Mouse (Mus musculus): ENCODE data around the gene Tmem269. TPM values are rescaled to one million over a fixed set of nuclear protein-coding genes. Genes with fewer than 3 reads are reported as not detected.

The Tmem269 gene
- polyA plus RNA-seq, 1 experiment from 2014 or later: not detected

GRCm38 (mm10) chr4:119223696-119224095, 5.7 kb upstream of the Tmem269 start:
- 82% methylated on average over 1 of the region's 1 CpGs for WGBS
- H3K27me3 ChIP-seq (ENCODE audit: control insufficient read depth, insufficient read depth, low read depth, low read length): no peaks in the 10 kb centered on the region
- H3K4me2 ChIP-seq (ENCODE audit: low read depth, low read length): no peak overlapping the region
- H3K9ac ChIP-seq (ENCODE audit: low read length): no peak overlapping the region
- H3K4me3 ChIP-seq (ENCODE audit: low read length): no peak overlapping the region
- H3K4me1 ChIP-seq (replicated peaks; ENCODE audit: control insufficient read depth, insufficient read depth, low read length): no peaks in the 10 kb centered on the region
- no peaks in the 10 kb centered on the region for H3K9me3 ChIP-seq (ENCODE audit: control insufficient read depth, low read length)
- ATAC-seq (ENCODE audit: low read depth): no peak
- no peak overlapping the region for H3K27ac ChIP-seq (ENCODE audit: low read length)
- H3K36me3 ChIP-seq (ENCODE audit: control insufficient read depth, insufficient read depth, low read length): peaks cover 34% of the 10 kb centered on the region

- 55% methylated on average over 8 of the region's 8 CpGs for WGBS
- no peak overlapping the region for H3K27ac ChIP-seq (ENCODE audit: low read length)
- H3K27me3 ChIP-seq (ENCODE audit: control insufficient read depth, insufficient read depth, low read depth, low read length): no peaks in the 10 kb centered on the region
- H3K4me2 ChIP-seq (ENCODE audit: low read depth, low read length): no peak overlapping the region
- no peaks in the 10 kb centered on the region for H3K36me3 ChIP-seq (ENCODE audit: control insufficient read depth, insufficient read depth, low read length)
- no peak overlapping the region for H3K4me3 ChIP-seq (ENCODE audit: low read length)
- H3K4me1 ChIP-seq (replicated peaks; ENCODE audit: control insufficient read depth, insufficient read depth, low read length): peaks cover 3% of the 10 kb centered on the region
- peak; percentile 68 for ATAC-seq (ENCODE audit: low read depth)
- no peak overlapping the region for H3K9ac ChIP-seq (ENCODE audit: low read length)
- H3K9me3 ChIP-seq (ENCODE audit: control insufficient read depth, low read length): no peaks in the 10 kb centered on the region
Measured at GRCm38 (mm10) chr4:119216667-119217066, 1.4 kb downstream of the Tmem269 start.

- Histone ChIP-seq H3K36me3 (ENCODE audit: control insufficient read depth, insufficient read depth, low read length) (peaks cover 7% of the 10 kb centered on the region), H3K27ac (ENCODE audit: low read length) (no peak overlapping the region), H3K9me3 (ENCODE audit: control insufficient read depth, low read length) (no peaks in the 10 kb centered on the region), H3K4me1 (replicated peaks; ENCODE audit: control insufficient read depth, insufficient read depth, low read length) (no peaks in the 10 kb centered on the region), H3K4me2 (ENCODE audit: low read depth, low read length) (no peak overlapping the region), H3K27me3 (ENCODE audit: control insufficient read depth, insufficient read depth, low read depth, low read length) (no peaks in the 10 kb centered on the region), H3K9ac (ENCODE audit: low read length) (no peak overlapping the region), H3K4me3 (ENCODE audit: low read length) (no peak overlapping the region)
- ATAC-seq (ENCODE audit: low read depth): peak; percentile 56; the same call in 1 of the 2 replicates
- WGBS: 22% methylated on average over 8 of the region's 8 CpGs
Measured at GRCm38 (mm10) chr4:119204672-119205071, 13.3 kb downstream of the Tmem269 start.

GRCm38 (mm10) chr4:119198105-119198504, 19.9 kb downstream of the Tmem269 start:
- peaks cover 7% of the 10 kb centered on the region for H3K36me3 ChIP-seq (ENCODE audit: control insufficient read depth, insufficient read depth, low read length)
- no peak overlapping the region for H3K27ac ChIP-seq (ENCODE audit: low read length)
- H3K9ac ChIP-seq (ENCODE audit: low read length): no peak overlapping the region
- no peak overlapping the region for H3K4me2 ChIP-seq (ENCODE audit: low read depth, low read length)
- H3K4me1 ChIP-seq (replicated peaks; ENCODE audit: control insufficient read depth, insufficient read depth, low read length): peaks cover 13% of the 10 kb centered on the region
- WGBS: 79% methylated on average over 6 of the region's 6 CpGs
- H3K4me3 ChIP-seq (ENCODE audit: low read length): no peak overlapping the region
- ATAC-seq (ENCODE audit: low read depth): no peak
- no peaks in the 10 kb centered on the region for H3K27me3 ChIP-seq (ENCODE audit: control insufficient read depth, insufficient read depth, low read depth, low read length)
- H3K9me3 ChIP-seq (ENCODE audit: control insufficient read depth, low read length): no peaks in the 10 kb centered on the region

- H3K4me2 ChIP-seq (ENCODE audit: low read depth, low read length): peak overlapping the region; percentile 80
- peak overlapping the region; percentile 26; the same call in 1 of the 2 replicates for H3K27ac ChIP-seq (ENCODE audit: low read length)
- no peaks in the 10 kb centered on the region for H3K36me3 ChIP-seq (ENCODE audit: control insufficient read depth, insufficient read depth, low read length)
- H3K4me1 ChIP-seq (replicated peaks; ENCODE audit: control insufficient read depth, insufficient read depth, low read length): peaks cover 13% of the 10 kb centered on the region
- WGBS: 6% methylated on average over 18 of the region's 18 CpGs
- 0 out of 2 replicates have a peak, but pooled peaks have one; percentile 4 for ATAC-seq (ENCODE audit: low read depth)
- H3K4me3 ChIP-seq (ENCODE audit: low read length): peak overlapping the region; percentile 67
- H3K27me3 ChIP-seq (ENCODE audit: control insufficient read depth, insufficient read depth, low read depth, low read length): no peaks in the 10 kb centered on the region
- no peaks in the 10 kb centered on the region for H3K9me3 ChIP-seq (ENCODE audit: control insufficient read depth, low read length)
- H3K9ac ChIP-seq (ENCODE audit: low read length): peak overlapping the region; percentile 77
Measured at GRCm38 (mm10) chr4:119195582-119196320, 22.3 kb downstream of the Tmem269 start.

- H3K4me3 ChIP-seq (ENCODE audit: low read length): peak within 1 kb of the TSS; percentile 67
- peaks cover 13% of the 10 kb centered on the region for H3K4me1 ChIP-seq (replicated peaks; ENCODE audit: control insufficient read depth, insufficient read depth, low read length)
- peak within 1 kb of the TSS; percentile 77 for H3K9ac ChIP-seq (ENCODE audit: low read length)
- H3K27ac ChIP-seq (ENCODE audit: low read length): peak within 1 kb of the TSS; percentile 26; the same call in 1 of the 2 replicates
- WGBS: under 1% methylated on average over 33 of the region's 47 CpGs
- no peaks in the 10 kb centered on the region for H3K27me3 ChIP-seq (ENCODE audit: control insufficient read depth, insufficient read depth, low read depth, low read length)
- no peaks in the 10 kb centered on the region for H3K9me3 ChIP-seq (ENCODE audit: control insufficient read depth, low read length)
- H3K36me3 ChIP-seq (ENCODE audit: control insufficient read depth, insufficient read depth, low read length): no peaks in the 10 kb centered on the region
- H3K4me2 ChIP-seq (ENCODE audit: low read depth, low read length): peak within 1 kb of the TSS; percentile 80
- ATAC-seq (ENCODE audit: low read depth): peak; percentile 97
Measured at GRCm38 (mm10) chr4:119194909-119195581, 23.0 kb downstream of the Tmem269 start, which contains the start of gene Svbp. Svbp (plus strand) TSS chr4:119195306.

- ATAC-seq (ENCODE audit: low read depth): no peak
- no peak overlapping the region for H3K4me2 ChIP-seq (ENCODE audit: low read depth, low read length)
- no peaks in the 10 kb centered on the region for H3K27me3 ChIP-seq (ENCODE audit: control insufficient read depth, insufficient read depth, low read depth, low read length)
- no peak overlapping the region for H3K4me3 ChIP-seq (ENCODE audit: low read length)
- no peaks in the 10 kb centered on the region for H3K36me3 ChIP-seq (ENCODE audit: control insufficient read depth, insufficient read depth, low read length)
- peaks cover 13% of the 10 kb centered on the region for H3K4me1 ChIP-seq (replicated peaks; ENCODE audit: control insufficient read depth, insufficient read depth, low read length)
- H3K9me3 ChIP-seq (ENCODE audit: control insufficient read depth, low read length): no peaks in the 10 kb centered on the region
- H3K9ac ChIP-seq (ENCODE audit: low read length): no peak overlapping the region
- H3K27ac ChIP-seq (ENCODE audit: low read length): no peak overlapping the region
- 84% methylated on average over 4 of the region's 4 CpGs for WGBS
Measured at GRCm38 (mm10) chr4:119192757-119193156, 25.3 kb downstream of the Tmem269 start.

GRCm38 (mm10) chr4:119191273-119191672, 26.7 kb downstream of the Tmem269 start:
- no peak overlapping the region for H3K9ac ChIP-seq (ENCODE audit: low read length)
- no peak for ATAC-seq (ENCODE audit: low read depth)
- no peak overlapping the region for H3K4me2 ChIP-seq (ENCODE audit: low read depth, low read length)
- H3K9me3 ChIP-seq (ENCODE audit: control insufficient read depth, low read length): no peaks in the 10 kb centered on the region
- H3K36me3 ChIP-seq (ENCODE audit: control insufficient read depth, insufficient read depth, low read length): no peaks in the 10 kb centered on the region
- peaks cover 5% of the 10 kb centered on the region for H3K4me1 ChIP-seq (replicated peaks; ENCODE audit: control insufficient read depth, insufficient read depth, low read length)
- no peak overlapping the region for H3K4me3 ChIP-seq (ENCODE audit: low read length)
- H3K27ac ChIP-seq (ENCODE audit: low read length): no peak overlapping the region
- 49% methylated on average over 3 of the region's 3 CpGs for WGBS
- H3K27me3 ChIP-seq (ENCODE audit: control insufficient read depth, insufficient read depth, low read depth, low read length): no peaks in the 10 kb centered on the region

- Histone ChIP-seq H3K9ac (ENCODE audit: low read length) (no peak overlapping the region), H3K27ac (ENCODE audit: low read length) (no peak overlapping the region), H3K4me3 (ENCODE audit: low read length) (no peak overlapping the region), H3K36me3 (ENCODE audit: control insufficient read depth, insufficient read depth, low read length) (no peaks in the 10 kb centered on the region), H3K27me3 (ENCODE audit: control insufficient read depth, insufficient read depth, low read depth, low read length) (no peaks in the 10 kb centered on the region), H3K9me3 (ENCODE audit: control insufficient read depth, low read length) (no peaks in the 10 kb centered on the region), H3K4me2 (ENCODE audit: low read depth, low read length) (no peak overlapping the region), H3K4me1 (replicated peaks; ENCODE audit: control insufficient read depth, insufficient read depth, low read length) (no peaks in the 10 kb centered on the region)
- 76% methylated on average over 8 of the region's 8 CpGs for WGBS
- ATAC-seq (ENCODE audit: low read depth): no peak
Measured at GRCm38 (mm10) chr4:119190618-119191017, 27.4 kb downstream of the Tmem269 start.
